Mouse (Mus musculus): ENCODE measurements around the gene Gm266. TPM values are rescaled to one million over a fixed set of nuclear protein-coding genes. Genes with fewer than 3 reads are reported as not detected.

The Gm266 gene
- total and polyA plus RNA-seq, 3 experiments, result not detected

DNA sequence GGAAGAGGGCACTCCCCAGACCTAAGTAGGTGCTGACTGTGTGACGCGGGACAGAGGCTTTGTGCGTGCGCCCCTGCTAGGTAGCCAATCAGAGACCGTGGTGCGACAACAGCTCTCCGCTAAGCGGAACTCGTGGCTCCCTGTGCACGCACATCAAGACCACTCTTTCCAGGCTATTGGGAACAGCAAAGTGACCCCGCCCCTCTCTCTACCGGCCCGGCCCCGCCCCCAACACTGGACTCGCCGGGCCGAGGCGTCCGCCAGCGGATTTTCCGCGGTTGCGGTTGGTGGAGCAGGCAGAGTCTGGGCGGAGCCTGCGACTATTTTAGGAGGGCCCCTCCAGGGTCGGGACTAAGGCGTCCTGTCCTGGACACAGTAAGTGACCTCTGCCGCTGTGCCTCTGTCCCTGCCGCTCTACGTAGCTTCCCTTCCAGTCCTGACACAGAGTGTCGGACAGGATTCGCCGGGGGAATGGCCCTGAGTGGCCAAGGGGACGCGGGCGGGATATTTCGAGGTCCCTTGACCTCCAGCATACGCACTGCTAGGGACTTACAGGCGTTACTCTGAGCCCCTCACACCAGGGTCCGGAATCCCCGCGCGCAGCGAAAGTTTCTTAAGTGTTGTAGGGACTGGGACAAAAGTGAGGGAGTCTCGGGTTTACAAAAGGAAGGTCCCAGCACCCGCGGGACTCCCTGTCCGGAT lies 43.2 kb downstream of the Gm266 start, which contains the start of gene Tnfaip2:
Gene Tnfaip2 (plus strand): TSS at position 161 of the 702 bp plus-strand sequence.
- dilution Hi-C loops (cut with MboI; ENCODE audit: extremely low pct_ligation_motif_present, extremely low pct_unique_long_range_greater_than_20kb, low sequenced_read_pairs), result no loop called here
- Histone ChIP-seq H3K9ac (ENCODE audit: insufficient read depth, low read depth) (peak within 1 kb of the TSS; percentile 3; the same call in 1 of the 2 replicates), H3K36me3 (replicated peaks in 1 of 2; ENCODE audit: control insufficient read depth in 1 of 2, insufficient read depth in 1 of 2, low read length in 1 of 2) (peaks cover 0 to 4% of the 10 kb centered on the region in 2 experiments), H3K4me3 (replicated peaks in 1 of 3; ENCODE audit: low read depth in 2 of 3, low read length in 2 of 3, poor library complexity in 1 of 3) (peak within 1 kb of the TSS; percentile 9 to 48 (median 46)), H3K27ac (ENCODE audit: insufficient read depth, low read depth) (no peak within 1 kb of the TSS), H3K4me2 (ENCODE audit: insufficient read depth, low read depth, poor library complexity, severe bottlenecking) (peak within 1 kb of the TSS; percentile 57), H3K79me2 (replicated peaks; ENCODE audit: control insufficient read depth, extremely low read depth, insufficient read depth, poor library complexity, severe bottlenecking) (no peaks in the 10 kb centered on the region), H3K9me3 (replicated peaks; ENCODE audit: low read length) (peaks cover 9% of the 10 kb centered on the region), H3K4me1 (ENCODE audit: control insufficient read depth in 1 of 2, insufficient read depth in 2 of 2) (peaks cover 10 to 42% of the 10 kb centered on the region in 2 experiments), H3K27me3 (replicated peaks) (peaks cover 51% of the 10 kb centered on the region)
- in situ Hi-C loops (cut with MboI; ENCODE audit: low pct_ligation_motif_present, low pct_unique_long_range_greater_than_20kb, low sequenced_read_pairs), result no loop called here
- TF ChIP-seq ELF1 (IDR thresholded peaks at IDR 0.05; ENCODE audit: low read depth, low read length) (peak; percentile 9; the same call in 1 of the 2 replicates), MYC (IDR thresholded peaks at IDR 0.05; ENCODE audit: low read depth, low read length) (no peak), POLR2A (IDR thresholded peaks at IDR 0.05; ENCODE audit: low read depth, low read length) (0 out of 2 replicates have a peak, but pooled peaks have one; percentile 18)
- DNase-seq (ENCODE audit: extremely low read depth), result peak; percentile 35

DNA sequence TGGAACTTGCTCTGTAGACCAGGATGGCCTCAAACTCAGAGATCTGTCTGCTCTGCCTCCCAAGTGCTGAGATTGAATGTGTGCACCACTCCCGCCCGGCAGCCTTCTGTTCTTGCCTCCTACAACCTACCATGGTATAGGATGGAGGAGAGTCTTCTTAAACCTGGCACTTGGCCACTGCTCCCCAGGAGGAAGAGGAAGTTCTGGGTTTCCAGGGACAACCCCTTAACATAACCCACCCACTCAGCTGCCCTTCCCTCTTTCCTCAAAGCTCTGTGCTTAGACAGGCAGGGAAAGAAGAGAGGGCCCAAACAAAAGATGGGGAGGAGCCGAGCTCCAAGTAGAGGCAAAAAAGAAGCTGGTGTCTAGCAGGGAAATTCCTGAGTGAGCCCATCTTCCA lies 44.1 kb downstream of the Gm266 start:
- no peak for TF ChIP-seq MXI1 (IDR thresholded peaks at IDR 0.05; ENCODE audit: low read depth, low read length)
- no peak for TF ChIP-seq NRF1 (IDR thresholded peaks at IDR 0.05; ENCODE audit: low read depth, low read length)
- no peak for TF ChIP-seq ETS1 (conservative IDR thresholded peaks at IDR 0.05; ENCODE audit: low read depth, low read length)
- no peak for TF ChIP-seq CTCF (conservative IDR thresholded peaks at IDR 0.05 in 1 of 2, IDR thresholded peaks at IDR 0.05 in 1 of 2; ENCODE audit: low read depth in 2 of 2, low read length in 2 of 2)
- no peak for TF ChIP-seq RAD21 (IDR thresholded peaks at IDR 0.05; ENCODE audit: low read depth, low read length)
- no peak for TF ChIP-seq RCOR1 (conservative IDR thresholded peaks at IDR 0.05; ENCODE audit: low read depth, low read length)
- no peak for TF ChIP-seq PAX5 (IDR thresholded peaks at IDR 0.05; ENCODE audit: low read length)
- no peak for TF ChIP-seq TBP (conservative IDR thresholded peaks at IDR 0.05; ENCODE audit: low read depth, low read length)
- no peak for TF ChIP-seq SMC3 (IDR thresholded peaks at IDR 0.05; ENCODE audit: low read depth, low read length)
- no peak for TF ChIP-seq POLR2A (IDR thresholded peaks at IDR 0.05; ENCODE audit: low read depth, low read length)
- DNase-seq (ENCODE audit: extremely low read depth), result no peak
- H3K9me3 ChIP-seq (replicated peaks; ENCODE audit: low read length), result peaks cover 9% of the 10 kb centered on the region
- H3K27me3 ChIP-seq (replicated peaks), result peaks cover 44% of the 10 kb centered on the region
- no peak overlapping the region for H3K4me3 ChIP-seq (replicated peaks in 1 of 3; ENCODE audit: low read depth in 2 of 3, low read length in 2 of 3, poor library complexity in 1 of 3)
- H3K4me1 ChIP-seq (ENCODE audit: control insufficient read depth in 1 of 2, insufficient read depth in 2 of 2), result peaks cover 19 to 52% of the 10 kb centered on the region in 2 experiments
- H3K27ac ChIP-seq (ENCODE audit: insufficient read depth, low read depth), result no peak overlapping the region
- in situ Hi-C loops (cut with MboI; ENCODE audit: low pct_ligation_motif_present, low pct_unique_long_range_greater_than_20kb, low sequenced_read_pairs), result no loop called here
- H3K79me2 ChIP-seq (replicated peaks; ENCODE audit: control insufficient read depth, extremely low read depth, insufficient read depth, poor library complexity, severe bottlenecking), result no peaks in the 10 kb centered on the region
- H3K9ac ChIP-seq (ENCODE audit: insufficient read depth, low read depth), result no peak overlapping the region
- no peak overlapping the region for H3K4me2 ChIP-seq (ENCODE audit: insufficient read depth, low read depth, poor library complexity, severe bottlenecking)
- H3K36me3 ChIP-seq (replicated peaks in 1 of 2; ENCODE audit: control insufficient read depth in 1 of 2, insufficient read depth in 1 of 2, low read length in 1 of 2), result peaks cover 0 to 4% of the 10 kb centered on the region in 2 experiments
- dilution Hi-C loops (cut with MboI; ENCODE audit: extremely low pct_ligation_motif_present, extremely low pct_unique_long_range_greater_than_20kb, low sequenced_read_pairs), result no loop called here
